In the genomic region with DNA sequence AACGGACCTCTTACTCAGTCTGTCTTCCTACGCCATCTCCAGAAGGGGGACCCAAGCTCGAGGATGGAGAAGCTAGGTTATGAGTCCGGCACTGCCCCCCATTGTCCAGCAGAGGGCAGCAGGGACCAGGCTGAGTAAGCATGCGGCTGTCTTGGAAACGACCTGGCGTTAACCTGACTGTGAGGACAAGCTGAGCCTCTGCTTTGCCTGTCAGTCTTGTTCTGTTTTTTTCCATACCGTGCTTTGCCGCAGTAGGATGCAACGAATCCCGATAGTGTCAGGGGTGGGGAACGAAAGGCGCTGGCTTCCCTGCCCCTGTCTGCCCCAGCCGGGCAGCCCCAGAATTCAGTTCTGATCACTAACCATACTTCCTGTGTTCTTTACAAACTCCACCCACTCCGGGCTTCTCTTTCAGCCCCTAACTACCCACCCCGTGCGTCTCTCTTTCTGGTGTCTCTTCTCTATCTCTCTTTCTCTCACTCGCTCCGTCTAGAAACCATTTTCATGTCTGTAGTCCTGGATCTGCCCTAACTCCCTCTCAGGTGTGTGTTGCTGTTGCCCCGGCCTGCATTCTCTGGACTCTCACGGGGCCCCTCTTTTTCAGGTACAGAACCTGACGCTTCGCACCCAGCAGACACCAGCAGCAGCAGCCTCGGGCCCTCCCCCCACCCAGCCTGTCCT, we compare ENCODE assay signal across 8 mouse cellular contexts. TPM values are rescaled to one million over a fixed set of nuclear protein-coding genes. Genes with fewer than 3 reads are reported as not detected.
A peak's percentile ranks its signal among the peaks of the same experiment; 100 is the strongest.
DNase-seq lines count a peak whose midpoint lies in the region; ATAC-seq lines count a peak whose summit lies in the region.

No protein-coding gene starts in this region.

- 5% methylated on average over 24 of the region's 24 CpGs for WGBS in heart, embryonic 13.5 days
- WGBS in liver, embryonic 12.5 days (ENCODE audit: insufficient replicate concordance) = 6% methylated on average over 24 of the region's 24 CpGs
- 7% methylated on average over 24 of the region's 24 CpGs for WGBS in stomach, embryonic 16.5 days

- H3K9me3 ChIP-seq in heart, embryonic 13.5 days = no peaks in the 10 kb centered on the region
- no peaks in the 10 kb centered on the region for H3K9me3 ChIP-seq in liver, embryonic 12.5 days (replicated peaks)
- no peaks in the 10 kb centered on the region for H3K9me3 ChIP-seq in stomach, embryonic 16.5 days (replicated peaks; ENCODE audit: control insufficient read depth, low read length)

- peaks cover 43% of the 10 kb centered on the region for H3K4me1 ChIP-seq in heart, embryonic 13.5 days
- peaks cover 57% of the 10 kb centered on the region for H3K4me1 ChIP-seq in liver, embryonic 12.5 days
- peaks cover 38% of the 10 kb centered on the region for H3K4me1 ChIP-seq in stomach, embryonic 16.5 days (ENCODE audit: control insufficient read depth, insufficient read depth, low read length)

- peak; percentile 75 for ATAC-seq in erythroid progenitor cell, adult 5-6 weeks (replicated peaks; ENCODE audit: low FRiP score, poor library complexity, severe bottlenecking)
- ATAC-seq in heart, embryonic 13.5 days (ENCODE audit: extremely low read depth, insufficient number of reproducible peaks, low FRiP score, low TSS enrichment) = peak; percentile 22; the same call in 1 of the 2 replicates
- peak; percentile 70 for ATAC-seq in liver, embryonic 12.5 days
- peak; percentile 58; the same call in 1 of the 2 replicates for ATAC-seq in stomach, embryonic 16.5 days (ENCODE audit: insufficient read depth, low FRiP score)

- peak overlapping the region; percentile 76 for H3K9ac ChIP-seq in heart, embryonic 13.5 days
- H3K9ac ChIP-seq in liver, embryonic 12.5 days = peak overlapping the region; percentile 67
- H3K9ac ChIP-seq in stomach, embryonic 16.5 days (ENCODE audit: low read length) = peak overlapping the region; percentile 71

- H3K4me3 ChIP-seq in heart, embryonic 13.5 days = peak overlapping the region; percentile 50
- peak overlapping the region; percentile 48 for H3K4me3 ChIP-seq in liver, embryonic 12.5 days
- H3K4me3 ChIP-seq in stomach, embryonic 16.5 days (replicated peaks; ENCODE audit: low read length) = peak overlapping the region; percentile 30

- no peak overlapping the region for H3K27ac ChIP-seq in heart, embryonic 13.5 days (replicated peaks)
- peak overlapping the region; percentile 11 for H3K27ac ChIP-seq in liver, embryonic 12.5 days
- H3K27ac ChIP-seq in stomach, embryonic 16.5 days (ENCODE audit: low read length) = peak overlapping the region; percentile 66

- peak; percentile 92 for DNase-seq in CD4-positive helper T cell, adult 2 months (ENCODE audit: low read depth, low spot score)
- DNase-seq in brain, embryonic 18.5 days (ENCODE audit: low read depth, low spot score) = peak; percentile 85
- DNase-seq in kidney, postnatal 10 days = peak; percentile 95
- peak; percentile 92 for DNase-seq in neural tube, embryonic 10.5 days (ENCODE audit: extremely low spot score, low spot score)

- peak overlapping the region; percentile 80 for H3K4me2 ChIP-seq in heart, embryonic 13.5 days
- H3K4me2 ChIP-seq in liver, embryonic 12.5 days = peak overlapping the region; percentile 76
- H3K4me2 ChIP-seq in stomach, embryonic 16.5 days (ENCODE audit: low read depth, low read length) = peak overlapping the region; percentile 53

- no peaks in the 10 kb centered on the region for H3K36me3 ChIP-seq in heart, embryonic 13.5 days
- no peaks in the 10 kb centered on the region for H3K36me3 ChIP-seq in liver, embryonic 12.5 days
- no peaks in the 10 kb centered on the region for H3K36me3 ChIP-seq in stomach, embryonic 16.5 days (ENCODE audit: control insufficient read depth, insufficient read depth, low read length)

- H3K27me3 ChIP-seq in heart, embryonic 13.5 days (replicated peaks) = peaks cover 43% of the 10 kb centered on the region
- H3K27me3 ChIP-seq in liver, embryonic 12.5 days (replicated peaks) = peaks cover 30% of the 10 kb centered on the region
- H3K27me3 ChIP-seq in stomach, embryonic 16.5 days (ENCODE audit: control insufficient read depth, insufficient read depth, low read length) = no peaks in the 10 kb centered on the region

RNA-seq across cellular contexts. Expression of gene A3galt2, which starts 43.6 kb away (rescaled TPM):
- not detected in 2 replicates for total RNA-seq in erythroid progenitor cell, adult 5-6 weeks (2015; ENCODE audit: low replicate concordance)
- total RNA-seq in erythroid progenitor cell, adult 5-6 weeks (2017; ENCODE audit: low replicate concordance) = 0.08 TPM in 1 of 2 replicates, not detected in the other
- polyA plus RNA-seq in heart, embryonic 13.5 days (2015; fragmentation: Nextera tagmentation; extraction: Ambion mirVana) = 0.09 TPM in 2 replicates
- polyA plus RNA-seq in liver, embryonic 12.5 days (2016; fragmentation: Nextera tagmentation; extraction: Ambion mirVana) = 0.04 and 0.06 TPM in 2 replicates
- polyA plus RNA-seq in stomach, embryonic 16.5 days (2015; fragmentation: Nextera tagmentation; extraction: Ambion mirVana) = 0.10 TPM in 2 replicates

RNA-seq across cellular contexts. Expression of gene Phc2, which starts 57.1 kb away (rescaled TPM):
- 16.3 and 26.7 TPM in 2 replicates for total RNA-seq in erythroid progenitor cell, adult 5-6 weeks (2015; ENCODE audit: low replicate concordance)
- 2.6 and 7.8 TPM in 2 replicates for total RNA-seq in erythroid progenitor cell, adult 5-6 weeks (2017; ENCODE audit: low replicate concordance)
- polyA plus RNA-seq in heart, embryonic 13.5 days (2015; fragmentation: Nextera tagmentation; extraction: Ambion mirVana) = 9.9 and 16.7 TPM in 2 replicates
- 30.9 and 33.2 TPM in 2 replicates for polyA plus RNA-seq in liver, embryonic 12.5 days (2016; fragmentation: Nextera tagmentation; extraction: Ambion mirVana)
- 12.7 TPM in 2 replicates for polyA plus RNA-seq in stomach, embryonic 16.5 days (2015; fragmentation: Nextera tagmentation; extraction: Ambion mirVana)

Comparison
In these comparisons a context has a peak if more than half of its experiments do, and no peak if none do; other contexts are left out.
1. ATAC-seq: peak in every context shown above with its lines; median percentile 75 in erythroid progenitor cell, adult 5-6 weeks; 70 in liver, embryonic 12.5 days; 58 in stomach, embryonic 16.5 days; 22 in heart, embryonic 13.5 days.